Mouse (Mus musculus) kidney, postnatal 36 days (tissue): ENCODE data around the gene Apba3.

Source experiments
- DNase-seq, 2 experiments: peaks; one replicate each; pipeline ENCODE4 v3.0.0; 2021 to 2022; ENCODE audit warnings: mixed read lengths in 2 of 2

Apba3 gene

DNA sequence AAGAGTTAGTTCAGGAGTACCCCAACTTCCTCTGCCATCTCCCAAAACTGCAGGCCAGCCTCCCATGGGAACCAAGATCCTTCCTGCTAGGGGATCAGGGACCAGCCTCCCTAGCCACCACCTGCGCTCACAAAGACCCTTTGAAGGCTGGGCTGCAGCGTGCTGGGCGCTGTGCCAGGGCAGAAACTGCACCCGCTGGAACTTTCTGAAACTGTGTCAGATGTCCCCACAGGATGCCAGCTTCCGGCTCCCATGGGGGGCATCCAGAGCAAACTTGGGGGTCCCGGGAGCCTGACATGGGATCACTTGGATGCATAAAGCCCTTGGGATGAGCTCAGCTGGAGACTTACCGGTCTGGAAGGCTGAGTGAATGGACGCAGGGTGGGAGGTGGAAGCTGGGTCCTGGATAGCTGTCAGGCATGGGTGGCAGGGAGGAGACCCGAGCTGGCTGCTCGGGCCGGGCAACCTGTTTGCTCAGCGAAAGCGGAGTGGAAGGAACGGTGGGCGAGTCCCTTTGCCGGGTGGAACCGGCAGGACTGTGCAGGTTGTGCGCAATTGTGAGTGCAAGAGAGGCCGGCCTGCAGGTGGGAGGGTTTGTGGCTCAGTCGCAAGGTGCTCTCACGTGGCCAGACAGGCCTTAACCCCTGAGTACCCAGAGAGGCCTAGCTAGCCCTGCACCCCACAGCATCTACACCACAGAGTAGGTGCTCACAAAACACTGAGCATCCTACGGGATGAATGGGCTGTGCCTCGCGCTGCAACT, 24.1 kb downstream of the Apba3 start:
- DNase-seq = peak; percentile 53 to 56

DNA sequence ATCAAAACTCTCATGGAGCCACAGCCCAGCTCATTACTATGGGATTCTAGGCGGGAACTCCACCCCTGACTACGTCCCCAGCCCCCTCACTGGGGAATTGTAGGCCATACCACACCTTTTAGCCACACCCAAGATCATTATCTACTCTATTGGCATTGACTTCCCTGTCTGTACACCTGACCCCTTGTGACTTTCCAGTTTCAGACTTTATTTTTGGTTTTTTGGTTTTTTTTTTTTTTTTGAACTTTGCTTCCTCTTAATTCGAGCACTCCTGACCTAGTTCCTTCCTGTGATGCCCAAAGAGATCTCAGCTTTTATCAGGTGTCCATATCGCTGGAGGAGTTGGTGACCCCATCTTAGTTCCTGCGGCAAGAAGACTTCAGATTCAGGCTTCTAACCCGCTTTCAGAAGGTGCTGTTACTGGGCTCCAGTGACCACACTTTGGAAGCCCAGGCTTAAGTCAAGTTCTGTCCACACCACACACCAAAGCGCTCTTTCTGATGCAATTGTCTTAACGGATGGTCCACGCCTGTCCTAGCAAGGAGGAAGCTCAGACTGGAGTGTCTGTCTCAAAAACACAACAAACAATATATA, 24.8 kb downstream of the Apba3 start, which contains the start of gene Tjp3:
TSS of gene Tjp3 (minus strand) at position 71 of the 594 bp plus-strand sequence.
- DNase-seq = no peak

DNA sequence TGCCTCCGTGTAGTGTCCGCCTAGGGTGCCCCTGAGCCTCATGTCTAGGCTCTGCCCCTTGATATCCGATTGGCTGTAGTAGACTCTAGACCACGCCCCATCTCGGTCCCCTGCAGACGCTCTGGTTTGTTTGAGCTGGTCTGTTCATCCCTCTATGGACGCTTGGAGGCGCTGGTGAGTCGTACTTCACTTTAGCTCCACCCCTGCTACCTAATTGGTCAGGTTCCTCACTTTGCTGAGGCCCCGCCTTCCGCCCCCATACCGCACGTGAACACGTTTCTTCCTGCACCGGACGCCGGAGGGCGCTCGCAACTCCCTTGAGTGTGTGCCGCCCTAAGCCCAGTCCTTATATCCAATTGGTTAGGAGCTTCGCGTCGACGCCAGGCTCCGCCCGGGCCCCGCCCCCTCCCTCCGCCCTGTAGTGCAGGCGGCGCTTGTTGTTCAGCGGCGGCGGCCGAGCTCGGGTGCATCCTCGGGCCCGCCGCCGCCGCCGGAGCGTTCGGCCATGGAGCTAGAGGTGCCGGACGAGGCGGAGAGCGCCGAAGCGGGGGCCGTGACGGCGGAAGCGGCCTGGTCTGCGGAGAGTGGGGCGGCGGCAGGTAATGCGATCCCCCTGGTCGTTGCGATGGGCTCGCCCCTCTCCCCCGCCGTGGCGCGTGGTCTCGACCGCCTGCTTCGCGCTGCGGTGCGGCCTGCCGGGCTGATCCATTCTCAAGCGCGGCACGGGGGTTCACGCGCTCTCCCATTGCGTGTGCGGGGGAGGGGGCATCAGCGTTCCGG, 26.0 kb downstream of the Apba3 start, which contains the start of gene Pip5k1c:
TSS of gene Pip5k1c (plus strand) at position 410 of the 780 bp plus-strand sequence.
- peak; percentile 100 for DNase-seq

DNA sequence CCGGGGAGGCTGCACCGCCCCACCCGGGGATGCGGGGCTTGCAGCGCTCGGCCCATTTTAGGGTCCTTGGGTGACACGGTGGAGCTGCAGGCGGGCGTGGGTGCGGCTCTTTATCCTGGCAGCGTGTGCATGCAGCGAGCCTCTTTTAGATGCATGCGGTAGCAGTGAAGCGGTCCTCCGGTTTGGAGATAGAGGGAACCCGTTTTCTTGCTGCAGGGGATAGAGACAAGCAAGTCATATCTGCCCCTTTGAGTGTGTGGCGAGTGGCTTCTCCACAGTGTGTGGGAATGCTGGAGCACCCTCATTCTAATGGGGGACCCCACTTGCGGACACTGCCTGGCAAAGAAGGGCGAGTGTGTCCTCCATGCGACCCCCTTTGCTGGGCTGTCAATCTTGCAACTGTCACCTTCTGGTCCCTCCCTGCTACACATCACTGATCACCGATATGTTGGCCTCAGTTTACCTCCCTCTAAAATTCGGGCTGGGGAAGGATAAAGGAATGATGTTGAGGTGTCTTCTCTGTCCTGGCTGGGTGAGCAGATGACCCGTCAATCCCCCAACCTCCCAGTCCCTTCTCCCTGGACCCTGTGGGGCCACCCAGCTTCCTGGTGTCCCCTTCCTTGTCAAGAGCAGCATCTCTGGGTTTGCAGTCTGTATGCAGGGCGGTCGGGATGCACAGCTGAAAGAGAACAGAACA, 26.7 kb downstream of the Apba3 start:
- DNase-seq = no peak

DNA sequence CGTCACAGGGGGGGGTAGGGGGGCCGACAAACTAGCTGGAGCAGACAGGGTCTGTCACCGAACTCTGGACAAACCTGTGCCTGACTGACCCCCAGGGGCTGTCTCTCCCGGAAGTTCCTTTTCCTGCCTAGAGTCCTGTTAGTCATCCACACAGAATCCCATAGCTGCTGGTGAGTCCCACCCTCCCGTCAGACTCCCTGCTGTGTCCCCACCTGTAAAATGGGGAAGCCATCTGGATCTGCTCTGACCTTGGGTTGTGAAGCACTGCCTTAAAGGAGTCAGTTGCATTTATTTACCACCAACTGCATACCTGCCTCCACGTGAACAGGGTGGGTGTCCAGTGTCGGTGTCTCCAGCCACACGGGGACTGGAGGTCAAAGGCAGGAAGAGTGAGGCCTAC, 27.7 kb downstream of the Apba3 start:
- DNase-seq = no peak

DNA sequence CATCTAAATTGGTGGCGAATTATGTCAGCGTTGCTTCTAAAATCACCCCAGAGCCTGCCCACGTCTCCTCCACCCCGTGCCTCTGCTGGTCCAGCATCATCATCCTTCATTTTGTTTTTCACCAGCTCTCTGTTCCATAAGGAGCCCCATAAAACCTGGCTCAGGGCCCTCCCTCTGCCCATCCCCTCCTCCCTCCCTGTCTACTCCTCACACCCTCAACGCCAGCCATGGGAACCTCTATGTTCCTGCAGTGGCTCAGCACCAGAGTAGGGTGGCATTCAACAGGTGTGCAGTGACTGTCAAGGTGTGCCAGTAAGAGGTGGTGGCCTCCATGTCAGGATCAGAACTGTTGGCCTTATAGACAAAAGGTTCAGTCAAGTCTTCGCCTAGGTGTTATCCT, 28.4 kb downstream of the Apba3 start:
- DNase-seq = no peak

DNA sequence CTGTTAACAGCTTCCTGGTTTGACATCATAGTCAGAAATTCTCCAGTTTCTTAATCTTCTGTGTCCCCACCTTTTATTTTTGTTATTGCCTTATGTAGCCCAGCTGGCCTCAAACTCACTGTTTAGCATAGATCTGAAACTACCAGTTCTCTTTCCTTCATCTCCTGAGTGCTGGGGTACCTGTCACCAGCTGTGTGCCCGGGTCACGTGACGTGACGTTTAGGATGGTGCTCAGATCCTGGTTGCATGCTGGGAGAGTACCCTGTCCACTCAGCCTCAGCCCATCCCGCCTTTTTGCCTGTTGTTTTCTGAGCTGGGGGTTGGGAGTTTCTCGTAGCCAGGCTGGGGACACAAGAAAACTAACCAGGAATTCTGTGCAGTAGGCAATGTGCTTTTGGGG, 30.5 kb downstream of the Apba3 start:
- DNase-seq = no peak

DNA sequence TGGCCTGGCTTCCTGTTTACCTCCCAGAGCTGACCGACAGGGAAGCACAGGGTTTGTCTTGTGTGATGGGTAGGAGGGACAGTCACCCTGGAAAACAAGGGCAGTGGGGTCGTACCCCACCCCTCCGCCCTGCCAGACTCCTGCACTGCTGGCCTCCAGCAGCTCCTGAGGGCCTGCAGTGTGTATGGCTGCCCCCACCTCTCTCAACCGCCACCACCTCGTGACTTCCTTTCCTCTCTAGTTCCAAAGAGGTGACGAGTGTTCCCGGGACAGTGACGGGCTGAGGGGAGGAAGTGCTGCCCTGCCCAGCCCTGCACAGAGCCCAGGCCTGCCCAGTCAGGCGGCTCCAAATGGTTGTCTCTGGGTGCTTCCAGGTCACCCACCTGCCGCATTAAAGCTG, 31.1 kb downstream of the Apba3 start:
- DNase-seq = peak; percentile 78 to 84

DNA sequence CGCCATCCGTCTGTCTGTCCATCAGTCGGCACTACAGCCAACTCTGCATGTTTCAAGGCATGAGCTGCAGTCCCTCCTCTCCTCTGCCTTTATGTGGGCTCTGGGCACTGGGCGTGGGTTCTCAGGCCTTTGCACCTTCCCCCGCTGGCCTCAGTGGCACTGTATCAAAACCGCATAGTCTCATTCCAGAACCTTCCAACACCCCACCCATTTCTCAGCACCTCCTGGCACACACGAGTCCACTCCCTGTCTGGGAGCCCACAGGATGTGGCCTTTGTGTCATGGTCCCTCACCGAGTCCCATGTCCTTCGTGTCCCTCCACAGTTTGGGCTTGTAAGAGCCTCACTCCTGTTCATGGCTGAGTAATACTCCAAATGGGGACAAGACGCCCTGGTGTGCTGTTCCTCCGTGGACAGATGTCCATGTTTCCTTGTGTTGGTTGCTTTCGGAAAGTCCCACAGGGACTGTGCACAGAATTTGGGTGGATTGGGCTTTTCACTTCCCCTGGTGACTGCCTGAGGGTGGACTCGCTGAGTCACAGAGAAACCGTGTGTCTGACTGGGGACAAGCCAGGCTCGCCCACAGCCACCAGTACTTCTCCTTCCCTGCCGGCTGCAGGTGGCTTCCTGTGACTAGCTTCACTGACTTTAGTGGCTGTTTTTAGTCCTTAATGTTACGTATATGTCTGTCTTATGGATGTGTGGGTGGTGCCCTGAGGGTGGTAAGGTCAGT, 31.8 kb downstream of the Apba3 start:
- DNase-seq = no peak

DNA sequence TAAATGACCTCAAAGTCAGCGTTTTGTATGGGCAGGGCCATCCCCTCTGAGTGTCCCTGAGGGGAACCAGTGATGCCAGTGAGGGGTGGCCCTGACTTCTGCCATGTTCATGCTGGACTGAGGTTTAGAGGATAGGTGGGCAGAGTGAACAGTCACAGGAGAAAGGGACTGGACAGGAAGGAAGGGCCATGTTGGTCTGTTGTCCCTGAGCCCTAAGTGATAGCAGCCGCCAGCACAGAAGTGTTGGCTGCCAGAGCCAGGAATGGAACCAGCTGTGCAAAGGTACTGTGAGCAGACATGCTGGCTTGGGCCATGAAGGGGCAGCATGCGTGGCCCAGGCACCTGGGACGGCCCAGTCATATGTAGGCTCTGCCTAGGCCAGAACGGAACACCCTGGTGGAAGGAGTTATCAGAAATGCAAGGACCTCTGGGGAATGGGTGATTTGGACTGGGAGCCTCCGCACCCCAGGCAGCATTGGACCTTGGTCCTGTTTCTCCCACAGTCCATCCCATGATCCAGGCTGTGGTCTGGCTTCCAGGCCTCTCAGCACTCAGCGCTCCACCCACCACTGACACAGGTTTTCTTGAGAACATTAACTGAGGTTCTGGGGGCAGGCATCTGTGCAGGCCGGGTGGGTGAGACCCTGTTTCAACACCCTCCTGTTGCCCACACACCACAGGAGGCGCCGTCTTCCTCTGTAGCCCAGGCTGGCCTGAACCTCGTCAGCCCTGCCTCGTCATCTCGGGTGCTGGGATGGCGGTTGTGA, 33.0 kb downstream of the Apba3 start:
- DNase-seq = peak; percentile 79 to 83

DNA sequence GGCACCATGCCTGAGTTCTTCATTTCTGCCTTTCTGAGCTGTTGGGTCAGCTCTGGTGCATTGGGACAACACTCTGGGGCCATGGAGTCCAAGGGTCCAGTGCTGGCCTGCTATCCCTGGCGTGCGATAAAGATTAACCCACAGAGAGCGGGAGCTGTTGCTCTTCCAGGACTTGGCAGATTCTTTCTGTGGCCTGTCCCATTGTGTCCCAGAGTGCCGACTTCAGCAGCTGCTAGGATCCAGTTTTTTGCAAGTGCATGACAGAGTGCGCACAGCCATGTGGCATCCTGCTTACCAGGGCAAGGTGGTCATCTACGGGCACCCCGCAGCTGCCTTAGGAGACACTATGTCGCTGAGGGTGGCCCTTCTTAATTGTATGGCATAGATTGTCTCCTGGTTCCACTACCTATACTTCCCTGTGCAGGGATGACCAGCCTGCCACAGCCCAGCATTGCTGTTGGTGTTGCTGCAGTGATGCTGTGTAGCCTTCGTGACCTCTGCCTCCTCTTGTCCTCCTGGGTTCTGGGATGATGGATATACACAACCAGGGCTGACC, 33.7 kb downstream of the Apba3 start:
- DNase-seq = peak; percentile 75 to 89

DNA sequence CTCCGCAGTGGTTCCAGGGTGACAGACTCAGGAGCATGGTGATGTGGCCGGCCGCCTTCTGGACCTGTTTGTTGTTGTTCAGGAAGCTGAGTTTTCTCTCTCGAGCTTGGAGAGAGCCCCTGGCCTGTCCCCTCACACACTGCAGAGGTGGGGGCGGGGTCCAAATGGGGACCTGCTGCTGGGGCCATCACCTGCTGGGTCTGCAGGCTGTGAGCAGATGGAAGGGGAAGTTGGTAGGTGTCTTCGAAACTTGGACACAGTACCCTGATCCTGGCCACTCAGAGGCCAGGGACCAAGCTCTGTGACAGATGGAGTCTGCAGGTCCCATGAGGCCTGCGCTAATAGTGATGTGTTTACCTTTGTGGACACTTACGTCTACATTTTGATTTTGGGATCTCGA, 34.6 kb downstream of the Apba3 start:
- DNase-seq = no peak

DNA sequence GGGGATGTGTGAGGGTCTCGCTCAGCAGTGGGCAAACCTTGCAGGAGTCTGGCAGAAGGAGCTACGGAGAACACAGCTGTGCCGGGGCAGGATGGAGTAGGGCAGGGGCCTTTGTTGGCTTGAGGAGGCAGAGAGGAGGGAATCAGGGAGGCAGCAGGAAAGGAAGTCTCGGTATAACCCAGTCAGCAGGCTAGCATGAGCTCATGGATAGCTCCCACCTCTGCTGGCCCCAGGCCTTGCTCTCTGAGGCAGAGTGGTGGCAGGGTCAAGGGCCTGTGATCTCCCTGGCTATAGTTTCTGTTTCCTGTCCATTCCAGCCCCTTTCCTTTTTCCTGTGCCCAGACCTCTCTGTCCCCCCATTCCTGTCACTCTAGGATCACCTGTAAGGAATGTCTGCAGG, 35.5 kb downstream of the Apba3 start:
- peak in 1 of 2 experiments; percentile 62 for DNase-seq

DNA sequence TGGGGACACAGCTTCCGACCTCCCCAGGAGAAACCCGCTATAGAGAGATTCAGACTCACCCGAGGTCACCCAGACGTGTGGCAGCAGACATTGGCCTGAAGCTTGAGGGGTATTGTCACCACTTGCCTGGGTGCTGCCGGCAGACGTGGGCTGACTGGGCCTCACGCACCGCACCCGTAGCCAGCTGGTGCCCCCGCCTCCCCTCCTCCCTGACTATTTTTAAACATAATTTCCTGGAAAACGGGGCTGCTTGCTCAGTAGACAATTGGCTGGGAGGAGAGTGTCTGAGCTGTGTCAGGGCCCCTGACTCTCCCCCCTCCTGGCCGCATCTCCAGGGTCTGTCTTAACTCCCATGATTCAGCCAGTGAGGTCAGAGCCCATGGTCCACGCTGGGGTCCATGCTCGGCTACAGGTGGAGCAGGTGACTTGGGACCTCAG, 36.0 kb downstream of the Apba3 start:
- DNase-seq = peak in 1 of 2 experiments; percentile 55

DNA sequence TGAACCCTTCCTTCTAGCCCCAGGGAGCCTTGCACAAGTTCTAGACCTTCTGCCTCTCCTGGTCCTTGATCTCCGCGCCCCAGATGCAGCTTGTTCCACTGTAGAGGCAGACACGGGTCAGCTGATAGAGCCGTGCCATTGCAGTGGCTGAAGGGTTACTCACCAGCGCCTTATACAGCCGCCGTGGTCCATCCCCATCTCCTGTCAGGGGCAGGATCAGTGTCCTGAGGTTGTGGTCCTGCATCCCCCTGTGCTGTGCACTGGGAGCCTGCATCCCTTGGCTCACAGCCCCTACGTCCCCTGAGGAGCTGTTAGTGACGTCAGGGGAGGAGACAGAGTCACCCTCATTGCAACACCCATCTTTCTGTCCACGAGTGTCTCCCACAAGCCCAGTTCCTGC, 36.5 kb downstream of the Apba3 start:
- no peak for DNase-seq

DNA sequence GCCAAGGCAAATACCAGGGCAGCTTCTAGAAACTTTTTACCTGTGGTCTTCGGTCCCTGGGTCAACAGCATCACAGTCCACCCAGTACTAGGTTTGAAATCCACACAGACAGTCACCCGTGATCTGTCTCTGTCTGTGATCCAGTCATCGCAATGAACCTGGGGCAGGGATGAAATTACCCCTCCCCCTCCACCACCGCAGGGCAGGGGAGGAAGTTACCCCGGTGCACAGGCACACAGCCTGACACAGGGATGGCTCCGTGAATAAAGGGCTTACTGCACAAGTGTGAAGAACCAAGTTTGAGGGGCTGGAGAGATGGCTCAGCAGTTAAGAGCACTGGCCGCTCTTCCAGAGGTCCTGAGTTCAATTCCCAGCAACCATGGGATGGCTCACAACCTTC, 37.0 kb downstream of the Apba3 start:
- no peak for DNase-seq

DNA sequence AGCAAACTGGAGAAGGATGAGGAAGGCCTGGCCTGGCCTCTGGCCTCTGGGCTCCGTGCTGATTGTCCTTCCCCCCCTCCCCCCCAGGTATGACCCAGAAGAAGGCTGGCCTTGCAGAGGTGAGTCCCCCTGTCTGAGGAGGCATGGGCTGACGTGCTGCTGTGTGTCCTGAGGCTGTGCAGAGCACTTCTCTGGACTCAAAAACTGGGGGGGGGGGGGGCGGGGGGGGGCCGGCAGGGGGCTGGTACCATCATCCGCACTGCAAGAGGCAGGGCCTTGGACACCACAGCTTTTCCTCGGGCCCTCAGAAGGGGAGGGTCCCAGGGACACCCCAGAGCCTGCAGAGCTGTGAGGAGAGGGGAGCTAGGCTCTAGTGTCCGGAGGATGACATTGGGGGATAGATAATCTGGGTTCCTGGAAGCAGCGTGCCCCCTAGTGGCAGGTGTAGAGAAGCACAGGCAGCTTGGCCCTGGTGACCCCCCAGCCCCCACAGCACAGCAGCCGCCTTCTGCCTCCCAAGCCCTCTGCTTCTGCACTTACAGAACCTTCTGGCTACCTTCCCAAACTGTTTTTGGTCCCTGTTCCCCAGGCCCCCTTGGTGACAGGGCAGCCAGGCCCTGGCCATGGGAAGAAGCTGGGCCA, 38.0 kb downstream of the Apba3 start:
- DNase-seq = peak in 1 of 2 experiments; percentile 74

DNA sequence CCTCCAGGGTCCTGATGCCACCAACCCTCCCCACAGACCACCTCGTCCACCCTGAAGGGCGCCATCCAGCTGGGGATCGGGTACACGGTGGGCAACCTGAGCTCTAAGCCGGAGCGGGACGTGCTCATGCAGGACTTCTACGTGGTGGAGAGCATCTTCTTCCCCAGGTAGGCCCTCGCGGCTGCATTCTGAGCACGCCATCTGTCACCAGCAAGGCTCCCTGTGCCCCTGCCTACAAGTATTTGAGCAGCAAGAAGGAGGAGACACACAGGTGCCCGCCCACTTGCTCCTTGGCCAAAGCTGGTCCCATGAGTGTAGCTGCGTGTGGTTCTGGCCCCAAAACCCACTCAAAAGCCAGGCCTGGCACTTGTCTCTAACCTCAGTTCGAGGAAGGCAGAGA, 38.9 kb downstream of the Apba3 start:
- DNase-seq = no peak

DNA sequence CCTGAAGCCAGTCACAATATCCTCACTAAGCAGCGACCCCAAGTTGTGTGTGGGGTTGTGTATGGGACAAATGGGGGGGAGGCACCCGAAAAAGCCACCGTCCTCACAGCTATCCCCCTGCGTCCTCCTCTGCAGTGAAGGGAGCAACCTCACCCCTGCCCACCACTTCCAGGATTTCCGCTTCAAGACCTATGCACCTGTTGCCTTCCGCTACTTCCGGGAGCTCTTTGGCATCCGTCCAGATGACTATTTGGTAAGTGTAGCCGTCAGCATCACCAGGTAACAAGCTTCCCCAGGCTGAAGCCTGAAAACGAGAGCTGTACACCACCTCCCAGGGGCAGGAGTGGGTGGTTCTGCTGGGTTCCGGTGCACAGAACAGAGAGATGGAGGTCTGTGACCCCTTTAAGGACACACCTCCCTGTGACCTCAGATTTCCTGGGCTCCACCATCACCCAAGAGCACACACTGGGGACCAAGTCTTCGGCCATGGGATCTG, 39.5 kb downstream of the Apba3 start:
- no peak for DNase-seq
